Mouse (Mus musculus) T-helper 1 cell (primary cell): ENCODE measurements around the gene Xylt1.

Source experiments
- in situ Hi-C: fragments of 300-600 bp; cut with MboI, MseI; formaldehyde crosslinking; loops from one replicate; pipeline ENCODE4 v1.15.1; 2025; ENCODE audit warnings: high pct_unique_total_duplicates

Gene Xylt1

DNA sequence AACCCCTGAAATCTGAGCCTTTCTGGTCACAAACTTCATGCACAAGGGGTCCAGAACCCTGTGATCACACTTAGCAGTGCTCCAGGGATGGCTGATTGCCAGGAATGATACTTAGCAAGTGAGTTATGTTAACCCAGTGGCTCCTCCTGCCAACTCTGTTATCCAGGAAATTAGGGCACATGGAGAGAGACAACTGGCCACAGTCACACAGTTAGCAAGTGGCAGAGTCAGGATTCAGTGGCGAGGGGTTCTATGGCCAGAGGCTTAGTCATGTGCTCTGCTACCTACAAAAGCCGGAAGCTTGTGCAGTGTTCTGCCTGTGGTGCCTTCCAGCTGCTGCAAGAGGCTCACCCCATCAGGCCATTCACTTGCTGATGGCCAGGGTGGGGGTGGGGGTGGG lies 175.0 kb downstream of the Xylt1 start:
- in situ Hi-C loops = no loop called here

DNA sequence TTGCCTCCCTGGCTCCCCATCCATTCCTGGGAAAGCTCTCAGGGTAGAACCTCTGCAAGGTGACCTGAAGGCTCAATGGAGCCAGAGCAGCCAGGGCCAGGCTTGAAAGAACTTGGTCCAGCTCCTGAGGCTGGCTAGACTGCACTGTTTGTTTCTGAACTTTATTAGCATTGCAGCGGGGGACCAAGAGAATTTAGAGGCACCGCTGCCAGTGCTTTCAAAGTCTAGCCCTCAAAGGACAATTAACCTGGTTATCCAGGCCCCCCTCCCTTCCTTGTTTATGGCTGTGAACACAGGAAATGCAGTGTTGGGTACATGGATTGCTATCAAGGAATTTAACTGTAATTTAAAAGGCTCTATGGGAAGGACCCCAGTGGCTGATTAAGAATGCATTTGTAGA lies 177.4 kb downstream of the Xylt1 start:
- in situ Hi-C loops = no loop called here

DNA sequence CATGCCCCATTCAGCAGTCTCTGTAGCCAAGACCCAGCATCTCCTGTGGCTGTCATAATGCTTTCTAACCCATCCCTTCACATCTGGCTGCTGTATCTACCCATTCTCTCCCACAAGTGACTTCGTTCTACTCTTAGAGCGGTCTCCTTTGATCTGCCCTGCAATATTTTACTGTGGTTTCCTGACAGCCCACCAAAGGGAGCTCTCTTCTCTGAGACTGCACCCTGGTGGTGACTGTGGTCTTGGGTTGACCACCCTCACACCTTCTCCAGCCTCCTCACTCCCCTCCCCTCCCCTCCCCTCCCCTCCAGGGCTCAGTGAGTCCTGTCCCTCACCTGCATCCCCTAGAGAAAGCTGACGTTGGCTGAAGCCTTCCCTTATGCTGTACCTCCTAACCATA lies 178.3 kb downstream of the Xylt1 start:
- in situ Hi-C loops = no loop called here

DNA sequence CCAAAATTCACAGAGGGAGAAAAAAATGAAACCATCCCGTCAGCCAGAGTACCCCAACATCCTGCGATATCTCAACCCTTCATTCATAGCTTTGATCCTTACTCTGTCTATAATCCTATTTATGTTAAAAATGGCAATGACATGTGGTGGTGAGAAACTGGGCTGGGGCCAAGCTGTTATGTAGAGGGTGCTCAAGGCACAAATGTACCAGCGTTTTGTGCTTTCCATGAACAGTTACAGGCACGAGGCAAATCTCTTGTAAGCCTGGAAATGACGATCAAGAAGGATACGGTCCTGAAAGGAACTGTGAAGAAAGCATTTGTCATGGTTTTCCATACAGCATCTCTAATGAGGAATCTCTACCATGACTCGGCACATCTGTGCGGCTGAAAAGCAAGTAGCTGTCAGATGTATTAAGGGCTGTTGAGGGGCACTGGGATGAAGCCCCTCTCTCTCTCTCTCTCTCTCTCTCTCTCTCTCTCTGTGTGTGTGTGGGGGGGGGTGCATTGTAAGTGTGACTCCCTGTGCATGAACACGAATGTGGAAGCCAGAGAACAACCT lies 183.2 kb downstream of the Xylt1 start:
- in situ Hi-C loops = no loop called here

DNA sequence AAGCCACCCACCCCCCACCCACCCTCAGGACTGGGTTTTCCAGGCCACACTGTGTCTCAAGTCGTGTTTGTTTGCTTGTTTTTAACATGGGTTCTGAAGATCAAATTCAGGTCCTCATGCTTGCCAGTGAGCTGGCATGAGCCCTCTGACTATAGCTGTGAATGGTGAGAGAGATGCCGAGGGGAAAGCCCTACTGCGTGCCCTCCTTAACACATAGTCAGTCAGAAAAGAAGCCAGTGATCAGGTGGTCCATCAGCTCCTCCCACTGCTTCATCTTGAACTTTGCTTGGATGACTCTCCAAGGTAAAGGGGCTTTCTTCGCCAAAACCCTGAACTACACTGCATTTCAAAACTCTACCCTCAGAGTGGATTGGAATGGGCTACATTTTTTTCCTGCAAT lies 183.8 kb downstream of the Xylt1 start:
- in situ Hi-C loops = no loop called here

DNA sequence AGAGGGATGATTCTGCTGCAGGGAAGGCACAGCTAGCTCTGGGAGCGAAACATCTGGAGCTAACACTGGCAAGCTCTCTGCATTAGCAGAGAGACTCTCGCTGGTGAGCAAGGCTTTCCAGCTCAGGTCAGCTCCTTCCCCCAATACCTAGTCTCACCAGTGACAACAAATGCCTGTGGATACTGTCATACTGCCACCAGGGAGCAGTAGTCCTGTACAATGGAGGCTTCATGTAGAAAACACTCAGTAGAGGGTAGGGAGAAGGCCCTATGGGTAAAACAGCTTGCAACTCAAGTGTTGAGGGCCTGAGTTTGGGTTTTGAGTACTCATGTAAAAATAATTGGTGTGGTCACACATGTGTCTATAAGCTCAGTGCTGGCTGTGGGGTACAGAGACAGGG lies 185.3 kb downstream of the Xylt1 start:
- in situ Hi-C loops = no loop called here

DNA sequence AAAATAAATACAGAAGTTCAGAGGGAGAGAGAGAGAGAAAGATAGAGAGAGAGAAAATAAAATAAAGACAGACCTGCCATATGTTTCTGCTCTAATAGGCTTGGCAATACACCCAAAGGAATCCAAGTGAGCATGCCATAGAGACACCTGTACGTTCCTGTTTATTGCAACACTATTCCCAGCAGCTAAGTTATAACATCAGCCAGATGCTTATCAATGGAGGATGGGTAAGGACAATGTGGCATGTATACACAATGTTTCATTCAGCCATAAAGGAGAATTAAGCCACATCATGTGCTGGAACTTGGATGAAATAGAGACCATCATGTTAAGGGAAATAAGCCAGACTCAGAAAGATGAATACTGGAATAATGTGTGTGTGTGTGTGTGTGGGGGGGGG lies 186.1 kb downstream of the Xylt1 start:
- in situ Hi-C loops = no loop called here

DNA sequence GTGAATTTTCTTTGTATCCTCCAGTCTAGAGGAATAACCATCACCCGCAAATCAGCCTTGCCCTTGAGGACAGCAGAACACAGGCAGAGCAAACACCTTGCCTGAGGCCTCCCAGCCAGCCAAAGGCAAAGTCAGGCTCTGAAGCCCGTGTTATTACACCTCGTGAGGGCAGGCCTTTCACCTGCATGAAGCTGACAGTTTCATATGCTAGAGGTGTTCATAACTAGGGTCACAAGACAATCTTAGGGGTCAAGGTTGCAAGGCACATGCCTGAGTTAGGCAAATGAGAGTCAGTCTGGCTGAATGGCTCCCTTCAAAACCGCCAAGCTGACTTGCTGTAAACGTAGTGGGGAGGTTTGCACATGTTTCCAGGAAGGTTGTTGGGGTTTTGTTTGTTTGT lies 186.5 kb downstream of the Xylt1 start:
- in situ Hi-C loops = no loop called here

DNA sequence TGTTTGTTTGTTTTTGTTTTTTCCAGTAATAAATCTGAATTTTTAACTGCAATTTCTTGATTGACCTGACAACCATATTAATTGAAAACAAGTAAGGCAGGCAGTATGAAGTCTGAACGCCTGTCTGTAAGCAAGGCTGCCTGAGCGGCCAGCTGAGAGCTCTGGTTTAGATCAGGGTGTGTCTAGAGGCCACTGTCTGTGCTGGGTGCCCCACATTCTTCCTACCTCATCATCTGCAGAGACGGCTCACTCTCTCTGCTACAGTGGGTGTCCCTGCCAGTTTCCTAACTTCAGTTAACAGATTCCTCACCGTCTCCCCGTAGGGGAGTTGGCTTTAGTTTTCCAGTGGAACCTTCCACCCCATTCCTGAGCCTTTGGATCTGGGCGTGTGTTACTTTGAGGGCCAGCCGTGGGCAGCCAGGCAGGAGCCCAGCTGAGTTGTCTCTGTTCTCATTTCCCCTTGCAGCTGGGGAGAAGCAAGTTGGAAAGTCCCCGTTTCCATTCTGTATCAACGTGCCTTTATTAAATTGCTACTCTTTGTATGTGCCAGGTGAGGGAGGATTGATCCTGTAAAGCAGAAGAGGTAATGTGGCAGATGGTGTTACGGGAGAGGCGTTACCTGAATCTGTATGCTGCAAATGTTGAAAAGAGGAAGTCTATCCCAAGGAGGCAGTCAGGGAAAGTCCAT lies 187.0 kb downstream of the Xylt1 start:
- in situ Hi-C loops = no loop called here

DNA sequence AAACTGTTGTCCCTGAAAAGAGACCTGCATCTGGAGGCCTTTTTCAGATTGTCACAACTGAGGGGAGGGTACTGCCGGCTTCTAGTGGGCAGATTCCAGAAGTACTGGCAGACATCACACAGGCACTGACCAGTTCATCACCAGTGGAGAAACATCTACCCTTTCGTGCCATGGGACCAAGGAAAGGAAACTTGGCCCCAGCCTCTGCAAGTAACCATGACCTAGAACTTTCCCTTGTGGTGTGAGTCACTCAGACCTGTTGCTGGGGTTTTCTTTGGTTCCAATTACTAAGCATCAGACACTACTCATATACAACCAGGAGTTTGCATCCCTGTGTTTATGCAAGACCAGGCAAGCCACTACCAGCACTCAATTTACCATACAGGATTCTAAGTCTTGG lies 190.4 kb downstream of the Xylt1 start:
- in situ Hi-C loops = no loop called here

DNA sequence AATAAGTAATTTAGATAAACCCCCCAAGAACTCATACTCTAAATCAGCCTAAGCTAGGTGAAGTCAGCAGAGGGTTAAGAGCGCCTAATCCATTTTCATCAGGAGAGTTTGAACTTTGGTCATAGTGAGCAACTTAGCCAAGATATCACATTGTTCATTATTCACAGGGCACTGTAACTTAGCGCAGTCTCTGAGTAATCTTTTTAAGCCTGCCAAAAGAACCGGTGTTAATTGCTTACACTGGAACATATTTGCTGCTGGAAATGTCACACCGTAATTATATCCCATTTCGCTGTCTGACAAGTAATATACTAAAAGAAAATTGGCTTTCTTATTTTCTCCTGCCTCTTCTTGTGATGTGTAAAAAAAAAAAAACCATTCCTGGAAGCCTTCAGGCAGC lies 190.9 kb downstream of the Xylt1 start:
- in situ Hi-C loops = no loop called here

DNA sequence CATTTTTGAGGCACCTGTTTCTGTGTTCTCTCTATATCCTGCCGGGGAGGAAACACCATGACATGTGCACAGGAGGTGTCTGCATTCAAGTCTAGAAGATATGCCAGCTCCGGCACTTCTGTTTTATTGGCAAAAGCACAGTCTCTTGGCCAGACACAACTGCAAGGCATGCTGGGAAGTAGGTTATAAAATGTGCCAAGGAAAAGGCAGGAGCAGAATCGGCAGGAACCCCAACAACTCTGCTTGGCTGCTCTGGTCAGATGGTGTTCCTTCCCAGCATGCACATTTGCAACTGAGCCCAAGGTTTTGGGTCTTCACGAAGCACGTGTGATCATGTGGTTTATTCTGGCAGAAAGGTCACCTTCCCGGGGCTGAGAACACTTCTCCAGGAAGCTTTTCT lies 192.4 kb downstream of the Xylt1 start:
- in situ Hi-C loops = no loop called here

DNA sequence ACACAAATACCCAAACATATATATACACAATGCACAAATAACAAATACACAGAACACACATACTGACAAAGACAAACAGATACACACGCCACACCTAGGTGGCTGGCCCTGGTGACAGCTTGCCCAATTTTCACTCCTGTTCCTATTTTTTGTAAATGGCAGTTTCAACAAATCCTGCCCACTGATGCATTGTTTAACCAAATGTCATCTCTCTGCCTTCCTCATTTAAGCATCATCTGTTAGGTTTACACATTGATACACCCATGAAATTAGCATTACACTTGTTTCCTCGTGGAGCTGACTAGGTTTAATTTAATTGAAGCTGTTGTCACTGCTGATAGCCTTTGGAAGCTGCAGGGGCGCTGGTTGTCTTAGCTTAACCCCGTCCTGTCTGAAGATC lies 194.6 kb downstream of the Xylt1 start:
- in situ Hi-C loops = loop anchor here (25.0 kb wide), 1 partner anchor 512 kb away; no protein-coding TSS in a partner anchor

DNA sequence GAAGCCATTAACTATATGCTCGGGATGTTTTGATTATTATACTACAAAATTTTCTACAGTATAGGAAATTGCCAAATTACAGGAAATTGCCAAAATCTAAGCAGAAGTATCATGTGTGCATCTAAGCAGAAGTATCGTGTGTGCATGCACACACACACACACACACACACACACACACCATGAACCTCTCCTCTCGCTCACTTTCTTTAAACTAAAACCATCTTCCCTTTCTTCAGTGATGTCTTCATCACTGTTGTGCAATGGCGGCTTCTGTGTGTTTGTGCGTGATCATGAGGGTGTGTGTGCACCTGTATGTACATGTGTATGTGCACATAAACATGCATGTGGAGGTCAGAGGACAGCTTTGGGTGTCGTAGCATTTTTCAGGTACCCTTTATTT lies 196.3 kb downstream of the Xylt1 start:
- in situ Hi-C loops = loop anchor here (25.0 kb wide), 1 partner anchor 510 kb away; no protein-coding TSS in a partner anchor

DNA sequence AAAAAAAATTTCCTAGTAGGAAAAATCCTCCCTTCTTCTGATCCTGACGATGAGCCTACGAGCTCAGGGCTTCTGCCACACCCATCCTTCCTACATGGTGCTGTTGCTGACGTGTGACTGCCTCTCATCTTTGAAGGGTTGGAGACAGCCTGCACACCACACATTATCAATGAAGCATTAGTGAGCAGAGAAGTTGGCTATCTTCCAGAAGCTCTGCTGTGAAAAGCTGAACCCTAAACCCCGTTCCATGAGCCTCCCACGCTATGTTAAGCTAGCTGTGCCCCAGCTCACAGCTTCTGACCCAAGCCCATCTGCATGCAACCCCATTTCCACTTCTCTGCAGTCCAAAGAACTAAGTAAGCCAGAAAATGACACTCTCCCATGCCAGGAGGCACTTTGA lies 204.4 kb downstream of the Xylt1 start:
- in situ Hi-C loops = loop anchor here (25.0 kb wide), 1 partner anchor 502 kb away; no protein-coding TSS in a partner anchor

DNA sequence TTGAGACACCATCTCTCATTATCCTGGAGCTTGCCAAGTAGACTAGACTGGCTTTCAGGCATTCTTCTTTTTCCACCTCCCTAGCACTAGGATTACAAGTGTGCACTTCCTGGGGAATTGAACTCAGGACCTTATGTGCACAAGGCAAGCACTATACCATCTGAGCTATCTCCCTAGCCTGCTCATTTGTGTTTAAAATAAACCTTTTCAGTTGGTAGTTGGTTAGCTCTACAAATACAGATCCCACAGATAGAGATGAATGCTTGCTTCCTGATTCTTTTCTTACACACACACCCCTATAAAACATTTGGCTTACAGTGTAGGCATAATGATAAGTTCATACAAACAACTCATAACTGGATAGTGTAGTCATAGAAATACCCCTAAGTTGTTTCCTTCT lies 206.0 kb downstream of the Xylt1 start:
- in situ Hi-C loops = loop anchor here (25.0 kb wide), 1 partner anchor 500 kb away; no protein-coding TSS in a partner anchor

DNA sequence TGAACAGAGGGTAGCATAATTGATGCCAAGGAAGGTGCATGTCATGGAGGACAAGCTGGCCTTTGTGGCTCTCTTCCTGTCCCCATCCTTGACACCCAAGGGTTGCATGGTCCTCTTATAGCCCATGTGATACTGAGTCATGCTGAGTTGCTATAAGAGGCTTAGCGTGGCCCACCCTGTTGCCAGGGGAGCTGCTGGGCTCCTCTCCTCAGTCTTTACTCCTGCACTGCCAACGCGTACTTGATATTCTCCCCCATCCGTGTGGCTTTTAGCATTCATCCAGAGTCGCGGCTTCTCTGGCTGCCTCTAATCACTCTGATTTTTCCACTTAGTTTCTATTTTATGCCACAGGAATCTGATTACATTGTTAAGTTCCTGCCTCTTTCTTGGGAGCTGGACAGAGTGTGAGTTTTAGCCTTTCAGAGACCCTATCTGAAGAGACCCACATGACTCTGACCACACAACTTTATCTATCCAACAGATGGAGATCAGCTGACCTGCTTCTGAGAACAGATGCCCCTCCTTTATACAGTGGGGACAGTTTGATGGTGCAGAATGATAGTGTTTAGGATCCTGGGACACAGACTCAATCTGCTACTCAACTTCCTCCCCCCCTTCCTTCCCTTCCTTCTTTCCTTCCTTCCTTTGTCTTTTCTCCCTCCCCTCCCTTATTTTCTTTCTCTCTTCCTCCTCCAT lies 206.6 kb downstream of the Xylt1 start:
- in situ Hi-C loops = loop anchor here (25.0 kb wide), 1 partner anchor 500 kb away; no protein-coding TSS in a partner anchor

DNA sequence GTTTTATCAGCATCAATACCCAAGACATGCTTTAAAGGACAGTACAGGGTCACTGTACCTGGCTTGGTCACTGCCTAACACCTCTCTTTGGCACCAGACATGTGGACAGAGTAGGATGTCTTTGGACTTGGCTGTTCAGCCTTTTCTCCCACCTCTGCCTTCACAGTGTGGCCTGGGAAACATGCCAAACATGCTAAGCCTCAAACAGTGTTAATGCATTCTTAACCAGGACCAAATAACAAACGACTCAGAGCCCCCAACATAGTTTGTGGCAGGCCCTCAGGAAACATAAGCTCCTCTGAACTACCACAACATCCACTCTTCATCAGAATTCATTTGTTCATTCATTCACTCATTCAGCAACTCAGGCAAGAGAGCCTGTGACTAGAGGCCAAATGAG lies 207.6 kb downstream of the Xylt1 start:
- in situ Hi-C loops = loop anchor here (25.0 kb wide), 1 partner anchor 499 kb away; no protein-coding TSS in a partner anchor

DNA sequence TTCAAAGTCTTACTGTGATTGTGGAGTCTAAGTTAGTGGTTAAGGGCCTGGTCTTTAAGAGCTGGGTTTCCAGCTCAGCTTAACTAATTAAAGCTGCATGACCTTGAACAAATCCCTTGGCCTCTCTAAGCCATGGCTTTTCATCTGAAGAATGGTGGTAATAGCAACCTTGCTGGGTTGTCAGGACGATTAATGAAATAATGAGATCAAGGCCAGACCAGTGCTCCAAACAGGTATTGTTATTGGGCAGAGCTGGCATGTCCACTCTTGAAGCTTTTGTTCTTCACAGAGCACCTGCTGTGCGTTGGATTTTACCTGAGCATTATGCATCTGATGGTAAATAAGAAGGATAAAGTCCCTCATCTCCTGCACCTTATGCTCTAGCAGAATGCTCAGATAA lies 208.6 kb downstream of the Xylt1 start:
- in situ Hi-C loops = loop anchor here (25.0 kb wide), 1 partner anchor 498 kb away; no protein-coding TSS in a partner anchor

DNA sequence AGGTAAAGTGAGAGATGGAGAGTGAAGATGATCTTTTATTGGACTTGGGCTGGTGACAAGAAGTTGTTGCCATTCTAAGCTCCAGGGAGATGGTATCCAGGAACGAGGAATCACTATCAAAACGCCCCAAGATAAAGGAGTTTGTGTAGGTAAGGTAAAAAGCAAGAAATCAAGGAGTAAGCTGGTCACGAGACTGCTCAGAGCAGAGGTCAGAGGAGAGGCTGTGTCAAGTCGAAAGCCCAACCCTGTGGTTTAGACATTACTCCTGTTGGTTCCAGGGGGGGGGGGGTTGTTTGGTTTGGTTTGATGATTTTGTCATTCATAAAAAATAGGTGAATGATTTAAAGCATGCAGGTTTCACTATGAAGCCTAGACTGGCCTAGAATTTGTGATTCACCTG lies 209.0 kb downstream of the Xylt1 start:
- in situ Hi-C loops = loop anchor here (25.0 kb wide), 1 partner anchor 497 kb away; no protein-coding TSS in a partner anchor

DNA sequence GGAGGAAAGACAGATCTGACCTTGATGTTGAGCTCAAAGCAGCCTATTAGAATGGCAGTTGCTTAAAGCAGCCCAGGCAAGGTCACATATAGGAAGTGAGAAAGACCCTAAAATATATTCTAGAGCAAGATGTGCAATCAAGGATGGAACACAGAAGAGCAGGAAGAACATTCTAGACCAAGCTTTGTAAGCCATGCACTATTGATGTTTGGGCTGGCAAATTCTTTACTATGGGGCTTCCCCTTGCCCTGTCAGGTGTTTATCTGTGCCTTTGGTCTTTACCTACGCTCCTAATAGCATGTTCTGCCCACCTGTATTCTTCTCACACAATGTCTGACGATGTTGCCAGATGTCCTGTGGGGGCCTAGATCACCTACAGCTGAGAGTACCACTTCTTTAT lies 213.4 kb downstream of the Xylt1 start:
- in situ Hi-C loops = loop anchor here (25.0 kb wide), 1 partner anchor 493 kb away; no protein-coding TSS in a partner anchor

DNA sequence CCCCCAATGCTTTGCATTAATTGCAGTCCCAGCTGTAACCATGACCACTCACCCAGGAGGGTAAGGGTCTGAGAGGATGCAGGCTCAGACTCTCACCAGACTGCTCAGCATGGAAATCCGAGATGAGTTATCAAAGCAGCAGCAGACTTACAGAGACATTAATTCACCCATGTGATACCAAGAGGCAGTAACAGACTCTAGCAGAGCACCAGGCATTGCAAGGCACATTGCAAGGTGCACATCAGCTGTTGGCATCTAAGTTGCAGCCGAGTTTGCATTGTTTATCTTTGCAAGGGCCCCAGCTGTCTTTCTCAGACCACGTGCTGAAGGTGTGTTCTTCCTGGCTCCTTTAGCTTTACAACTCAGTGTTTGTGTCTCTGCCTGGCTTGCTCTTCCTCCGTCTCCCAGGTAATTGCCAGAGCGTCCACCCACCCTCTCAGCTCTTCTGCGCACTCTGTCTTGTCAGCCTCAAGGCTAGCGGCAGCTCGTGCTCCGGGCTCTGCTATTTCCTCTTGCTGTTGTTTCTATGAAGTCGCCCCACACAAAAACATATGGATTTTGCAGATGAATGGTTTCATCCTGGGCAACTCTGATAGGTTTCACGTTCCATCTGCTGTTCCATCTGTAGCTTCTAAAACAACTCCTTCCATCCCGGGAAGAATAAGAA lies 214.4 kb downstream of the Xylt1 start:
- in situ Hi-C loops = loop anchor here (25.0 kb wide), 1 partner anchor 492 kb away; no protein-coding TSS in a partner anchor
